Mouse (Mus musculus): ENCODE data around the gene Supt4a. TPM values are rescaled to one million over a fixed set of nuclear protein-coding genes. Genes with fewer than 3 reads are reported as not detected.

The Supt4a gene
- polyA plus RNA-seq, 1 experiment from 2014 or later = 177 TPM

- Histone ChIP-seq H3K9me3 (no peaks in the 10 kb centered on the region), H3K27ac (no peak overlapping the region)
- WGBS = 68% methylated on average over 11 of the region's 11 CpGs
These were observed 10.3 kb upstream of the Supt4a start for GRCm38 (mm10) chr11:87727021-87727420.

GRCm38 (mm10) chr11:87727471-87727870, 9.9 kb upstream of the Supt4a start:
- Histone ChIP-seq H3K4me3 (replicated peaks) (no peak overlapping the region), H3K9me3 (no peaks in the 10 kb centered on the region), H3K27ac (no peak overlapping the region), H3K36me3 (no peaks in the 10 kb centered on the region), H3K4me2 (replicated peaks) (no peak overlapping the region), H3K4me1 (replicated peaks) (peaks cover 10% of the 10 kb centered on the region), H3K27me3 (no peaks in the 10 kb centered on the region), H3K9ac (replicated peaks) (no peak overlapping the region)
- no peak for ATAC-seq
- WGBS = 59% methylated on average over 4 of the region's 4 CpGs

More at GRCm38 (mm10) chr11:87727021-87727420, 10.3 kb upstream of the Supt4a start:
- Histone ChIP-seq H3K36me3 (no peaks in the 10 kb centered on the region), H3K9ac (replicated peaks) (no peak overlapping the region), H3K4me3 (replicated peaks) (no peak overlapping the region), H3K4me2 (replicated peaks) (no peak overlapping the region), H3K27me3 (no peaks in the 10 kb centered on the region), H3K4me1 (replicated peaks) (peaks cover 10% of the 10 kb centered on the region)
- no peak for ATAC-seq

- Histone ChIP-seq H3K4me1 (replicated peaks) (peaks cover 20% of the 10 kb centered on the region), H3K4me2 (replicated peaks) (no peak overlapping the region), H3K36me3 (no peaks in the 10 kb centered on the region), H3K9me3 (no peaks in the 10 kb centered on the region), H3K27me3 (no peaks in the 10 kb centered on the region), H3K4me3 (replicated peaks) (no peak overlapping the region), H3K27ac (no peak overlapping the region), H3K9ac (replicated peaks) (no peak overlapping the region)
- no peak for ATAC-seq
- 79% methylated on average over 18 of the region's 18 CpGs for WGBS
These were observed 8.3 kb upstream of the Supt4a start for GRCm38 (mm10) chr11:87728850-87729592.

GRCm38 (mm10) chr11:87729593-87730185, 7.7 kb upstream of the Supt4a start:
- Histone ChIP-seq H3K36me3 (no peaks in the 10 kb centered on the region), H3K9me3 (no peaks in the 10 kb centered on the region), H3K4me1 (replicated peaks) (peaks cover 25% of the 10 kb centered on the region), H3K9ac (replicated peaks) (no peak overlapping the region), H3K27me3 (peaks cover 3% of the 10 kb centered on the region; the same call in 1 of the 2 replicates), H3K4me3 (replicated peaks) (no peak overlapping the region), H3K4me2 (replicated peaks) (no peak overlapping the region), H3K27ac (no peak overlapping the region)
- 85% methylated on average over 13 of the region's 13 CpGs for WGBS
- no peak for ATAC-seq

GRCm38 (mm10) chr11:87730652-87731310, 6.6 kb upstream of the Supt4a start:
- Histone ChIP-seq H3K27me3 (peaks cover 11% of the 10 kb centered on the region), H3K4me2 (replicated peaks) (no peak overlapping the region), H3K4me1 (replicated peaks) (peaks cover 21% of the 10 kb centered on the region), H3K9ac (replicated peaks) (no peak overlapping the region), H3K36me3 (no peaks in the 10 kb centered on the region), H3K9me3 (no peaks in the 10 kb centered on the region), H3K27ac (no peak overlapping the region), H3K4me3 (replicated peaks) (no peak overlapping the region)
- WGBS = 71% methylated on average over 10 of the region's 10 CpGs
- no peak for ATAC-seq

- H3K27me3 ChIP-seq = peaks cover 15% of the 10 kb centered on the region
- 52% methylated on average over 5 of the region's 5 CpGs for WGBS
- peak overlapping the region; percentile 61 for H3K9ac ChIP-seq (replicated peaks)
- no peak for ATAC-seq
- H3K27ac ChIP-seq = 0 out of 2 replicates have a peak overlapping the region, but pooled peaks have one; percentile 41
- peak overlapping the region; percentile 52 for H3K4me2 ChIP-seq (replicated peaks)
- H3K36me3 ChIP-seq = peaks cover 2% of the 10 kb centered on the region; the same call in 1 of the 2 replicates
- H3K4me3 ChIP-seq (replicated peaks) = peak overlapping the region; percentile 22
- no peaks in the 10 kb centered on the region for H3K9me3 ChIP-seq
- peaks cover 27% of the 10 kb centered on the region for H3K4me1 ChIP-seq (replicated peaks)
These were observed 3.0 kb upstream of the Supt4a start for GRCm38 (mm10) chr11:87734346-87734745.

GRCm38 (mm10) chr11:87735691-87736090, 1.7 kb upstream of the Supt4a start:
- H3K9me3 ChIP-seq = no peaks in the 10 kb centered on the region
- peaks cover 15% of the 10 kb centered on the region for H3K27me3 ChIP-seq
- H3K4me3 ChIP-seq (replicated peaks) = no peak overlapping the region
- ATAC-seq = no peak
- peaks cover 15% of the 10 kb centered on the region for H3K36me3 ChIP-seq
- peak overlapping the region; percentile 66; the same call in 1 of the 2 replicates for H3K9ac ChIP-seq (replicated peaks)
- no peak overlapping the region for H3K4me2 ChIP-seq (replicated peaks)
- peaks cover 27% of the 10 kb centered on the region for H3K4me1 ChIP-seq (replicated peaks)
- no peak overlapping the region for H3K27ac ChIP-seq
- WGBS = 88% methylated on average over 6 of the region's 6 CpGs

- H3K4me3 ChIP-seq (replicated peaks) = peak overlapping the region; percentile 88
- peak overlapping the region; percentile 98 for H3K4me2 ChIP-seq (replicated peaks)
- H3K9me3 ChIP-seq = no peaks in the 10 kb centered on the region
- peaks cover 22% of the 10 kb centered on the region for H3K36me3 ChIP-seq
- peak overlapping the region; percentile 59 for H3K27ac ChIP-seq
- H3K9ac ChIP-seq (replicated peaks) = peak overlapping the region; percentile 66
- peaks cover 15% of the 10 kb centered on the region for H3K27me3 ChIP-seq
- WGBS = 2% methylated on average over 31 of the region's 31 CpGs
- peak; percentile 62 for ATAC-seq
- peaks cover 27% of the 10 kb centered on the region for H3K4me1 ChIP-seq (replicated peaks)
These were observed 661 bp upstream of the Supt4a start for GRCm38 (mm10) chr11:87736647-87737134.

- no peaks in the 10 kb centered on the region for H3K4me1 ChIP-seq (replicated peaks)
- no peak for ATAC-seq
- no peak overlapping the region for H3K9ac ChIP-seq (replicated peaks)
- no peak overlapping the region for H3K4me2 ChIP-seq (replicated peaks)
- H3K27me3 ChIP-seq = no peaks in the 10 kb centered on the region
- no peak overlapping the region for H3K27ac ChIP-seq
- no peak overlapping the region for H3K4me3 ChIP-seq (replicated peaks)
- peaks cover 60% of the 10 kb centered on the region for H3K36me3 ChIP-seq
- WGBS = 97% methylated on average over 3 of the region's 3 CpGs
- H3K9me3 ChIP-seq = no peaks in the 10 kb centered on the region
These were observed 6.3 kb downstream of the Supt4a start for GRCm38 (mm10) chr11:87743691-87744090.

- Histone ChIP-seq H3K27me3 (no peaks in the 10 kb centered on the region), H3K4me3 (replicated peaks) (no peak overlapping the region), H3K27ac (no peak overlapping the region), H3K4me1 (replicated peaks) (no peaks in the 10 kb centered on the region), H3K9ac (replicated peaks) (no peak overlapping the region), H3K36me3 (peaks cover 52% of the 10 kb centered on the region), H3K9me3 (no peaks in the 10 kb centered on the region), H3K4me2 (replicated peaks) (no peak overlapping the region)
- WGBS = 80% methylated on average over 4 of the region's 4 CpGs
- ATAC-seq = no peak
These were observed 7.6 kb downstream of the Supt4a start for GRCm38 (mm10) chr11:87744964-87745363.

- H3K36me3 ChIP-seq = peaks cover 43% of the 10 kb centered on the region
- H3K9ac ChIP-seq (replicated peaks) = no peak overlapping the region
- 82% methylated on average over 9 of the region's 9 CpGs for WGBS
- no peak overlapping the region for H3K27ac ChIP-seq
- H3K4me3 ChIP-seq (replicated peaks) = no peak overlapping the region
- no peaks in the 10 kb centered on the region for H3K27me3 ChIP-seq
- H3K9me3 ChIP-seq = no peaks in the 10 kb centered on the region
- H3K4me1 ChIP-seq (replicated peaks) = no peaks in the 10 kb centered on the region
- ATAC-seq = no peak
- no peak overlapping the region for H3K4me2 ChIP-seq (replicated peaks)
These were observed 8.5 kb downstream of the Supt4a start for GRCm38 (mm10) chr11:87745632-87746555.
